Mouse (Mus musculus) thymus, postnatal 4 days (tissue): ENCODE results near the gene Smg1.
A peak's percentile ranks its signal among the peaks of the same experiment; 100 is the strongest.

Source experiments
- DNase-seq: peaks from one replicate; pipeline ENCODE4 v3.0.0; 2021

Smg1 gene

DNA sequence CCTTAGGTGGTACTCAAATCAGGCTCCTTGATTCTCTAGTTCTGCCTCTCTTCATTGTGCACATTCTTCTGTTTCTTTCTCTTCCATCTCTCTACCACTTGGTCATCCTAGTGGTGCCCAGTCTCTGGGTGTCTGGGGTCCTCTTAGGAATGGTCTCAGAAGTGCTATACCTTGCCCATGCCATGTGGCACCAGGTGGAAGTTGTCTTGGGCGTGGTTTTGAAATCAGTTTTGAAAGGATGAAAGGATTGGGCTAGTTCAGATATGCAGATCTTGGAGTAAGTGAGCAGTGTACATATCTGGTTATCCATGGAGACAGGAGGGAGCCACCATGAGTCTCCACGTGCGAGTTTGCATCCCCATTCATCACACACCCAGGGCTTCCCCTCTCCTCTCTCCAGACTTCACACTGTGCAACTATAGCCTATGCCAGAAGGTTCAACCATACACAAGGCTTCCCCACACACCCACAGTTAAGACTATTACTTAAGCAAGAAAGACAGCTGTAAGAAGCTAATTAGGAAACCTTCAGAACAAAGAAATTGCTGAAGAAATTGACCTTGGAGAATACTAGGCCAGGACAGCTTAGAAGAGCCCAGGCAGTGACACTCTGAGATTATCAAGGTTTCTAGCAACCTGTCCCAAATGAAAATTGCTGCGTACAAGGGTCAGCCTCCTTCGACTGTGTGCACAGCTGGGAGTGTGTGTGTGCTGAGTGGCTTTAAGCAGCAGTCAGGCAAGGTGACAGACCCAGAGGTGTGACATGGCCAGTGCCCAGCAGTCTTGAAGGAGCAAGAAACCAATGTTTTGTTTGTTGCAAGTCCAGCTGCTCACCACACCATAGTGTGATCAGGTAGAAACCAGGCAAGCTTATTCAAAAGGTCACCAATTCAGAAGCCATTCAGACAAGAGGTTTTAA, 139.7 kb downstream of the Smg1 start:
- DNase-seq: no peak

DNA sequence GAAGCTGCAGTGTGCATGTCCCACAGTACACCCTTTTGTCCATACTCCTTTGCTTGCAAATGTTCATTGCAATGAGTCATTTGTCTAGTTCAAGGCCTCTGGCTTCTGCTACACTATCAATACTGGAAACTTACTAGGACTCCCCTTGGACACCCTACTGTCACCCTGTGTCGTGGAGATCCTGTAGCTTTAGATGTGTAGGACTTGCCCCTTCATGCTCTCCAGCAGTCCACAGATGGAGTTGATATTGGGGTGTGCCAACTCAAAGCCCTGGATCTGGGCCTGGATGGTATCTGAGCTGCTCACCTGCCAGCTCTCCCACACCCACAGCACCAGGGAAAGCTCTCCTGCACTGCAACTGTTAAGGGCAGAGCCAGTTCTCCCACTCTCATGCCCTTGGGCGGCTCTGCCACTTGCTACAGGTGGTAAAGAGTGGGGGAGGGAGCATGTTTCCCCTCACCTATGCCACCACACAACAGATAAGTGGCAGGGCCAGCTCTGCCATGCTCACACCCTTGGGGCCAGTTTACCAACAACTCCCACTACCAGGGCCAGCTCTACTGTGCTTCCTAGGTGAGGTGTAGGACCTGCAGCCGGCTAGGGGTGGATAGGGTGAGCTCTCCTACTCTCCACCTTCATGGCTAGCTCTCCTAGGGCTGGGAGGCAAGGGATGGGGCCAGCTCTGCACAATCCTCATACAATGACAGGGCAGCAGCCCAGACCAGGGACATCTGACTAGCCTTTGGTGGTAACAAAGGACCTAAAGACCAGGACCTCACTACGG, 140.6 kb downstream of the Smg1 start:
- peak; percentile 20 for DNase-seq

DNA sequence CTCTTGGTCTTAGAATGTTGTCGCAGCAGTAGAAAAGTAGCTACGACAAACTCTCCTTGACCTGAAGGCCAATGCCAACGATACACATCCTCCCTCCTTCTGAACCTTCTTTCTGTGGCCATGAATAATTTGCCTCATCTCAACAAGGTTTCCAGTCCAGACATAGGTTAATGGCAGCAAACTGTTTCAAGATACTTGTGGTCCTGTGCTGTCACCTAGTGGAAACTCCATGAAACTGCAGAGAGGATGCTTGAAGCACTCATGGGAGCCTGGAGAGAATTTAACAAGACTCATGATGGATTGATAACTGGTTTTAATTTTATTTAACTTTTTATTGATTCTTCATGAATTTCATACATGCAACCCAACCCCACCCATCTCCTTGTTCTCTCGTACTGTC, 141.2 kb downstream of the Smg1 start:
- DNase-seq: peak; percentile 41

DNA sequence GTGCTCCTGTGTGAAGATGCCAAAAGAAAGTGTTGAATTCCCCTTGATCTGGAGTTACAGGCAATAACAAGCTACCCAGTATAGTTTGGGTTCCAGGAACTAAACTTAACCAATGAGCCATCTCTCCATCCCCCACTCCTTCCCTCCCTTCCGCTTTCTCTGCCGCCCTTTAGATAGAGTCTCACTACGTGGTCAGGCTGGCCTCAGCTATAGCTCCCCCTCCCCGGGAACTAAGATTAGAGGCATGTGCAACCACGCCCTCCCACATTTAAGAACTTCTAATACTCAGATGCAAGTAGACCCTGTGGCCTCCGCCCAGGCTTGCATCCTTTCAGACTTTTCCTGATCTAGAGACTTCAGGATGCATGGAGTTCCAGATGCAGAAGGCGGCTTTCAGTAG, 145.9 kb downstream of the Smg1 start:
- no peak for DNase-seq
